8 mouse cellular contexts compared by ENCODE assay signal in genomic region chr1:80757977-80758797, GRCm38 (mm10). TPM values are rescaled to one million over a fixed set of nuclear protein-coding genes. Genes with fewer than 3 reads are reported as not detected.
DNase-seq lines count a peak whose midpoint lies in the region; ATAC-seq and TF ChIP-seq lines count a peak whose summit lies in the region.

Dock10 (minus strand) TSS chr1:80758527.

- TF ChIP-seq RAD21 in CH12.LX (IDR thresholded peaks at IDR 0.05; ENCODE audit: low read depth, low read length) = no peak

- TF ChIP-seq EP300 in CH12.LX (IDR thresholded peaks at IDR 0.05; ENCODE audit: low read length) = no peak

- no peak for TF ChIP-seq CTCF in CH12.LX (conservative IDR thresholded peaks at IDR 0.05 in 1 of 2, IDR thresholded peaks at IDR 0.05 in 1 of 2; ENCODE audit: low read depth in 2 of 2, low read length in 2 of 2)

- ATAC-seq in forebrain, embryonic 12.5 days (ENCODE audit: low FRiP score) = peak; percentile 81

- peaks cover 38% of the 10 kb centered on the region for H3K79me2 ChIP-seq in CH12.LX (replicated peaks; ENCODE audit: control insufficient read depth, extremely low read depth, insufficient read depth, poor library complexity, severe bottlenecking)

- peak within 1 kb of the TSS; percentile 72 to 91 (median 84) for H3K4me3 ChIP-seq in CH12.LX (replicated peaks in 1 of 3; ENCODE audit: low read depth in 2 of 3, low read length in 2 of 3, poor library complexity in 1 of 3)
- H3K4me3 ChIP-seq in forebrain, embryonic 12.5 days (replicated peaks) = peak within 1 kb of the TSS; percentile 71

- peak within 1 kb of the TSS; percentile 79 for H3K9ac ChIP-seq in CH12.LX (ENCODE audit: insufficient read depth, low read depth)
- peak within 1 kb of the TSS; percentile 63 for H3K9ac ChIP-seq in forebrain, embryonic 12.5 days

- under 1% methylated on average over 82 of the region's 82 CpGs for WGBS in forebrain, embryonic 12.5 days

- dilution Hi-C loops in CH12.LX (cut with MboI; ENCODE audit: extremely low pct_ligation_motif_present, extremely low pct_unique_long_range_greater_than_20kb, low sequenced_read_pairs) = no loop called here

- DNase-seq in CH12.LX (ENCODE audit: extremely low read depth) = peak; percentile 44
- peak in 1 of 2 experiments; percentile 5 for DNase-seq in adrenal gland, postnatal 4 days (ENCODE audit: low spot score in 2 of 2)
- peak; percentile 50 for DNase-seq in heart, postnatal 4 days
- DNase-seq in layer of hippocampus, postnatal 25 days (ENCODE audit: extremely low spot score in 1 of 2, low spot score in 1 of 2) = peak; percentile 45 to 49
- peak; percentile 43 for DNase-seq in lung, postnatal 14 days
- peak; percentile 63 for DNase-seq in retina, embryonic 14.5 days (ENCODE audit: low spot score)
- DNase-seq in urinary bladder, postnatal 25 days (ENCODE audit: low spot score) = peak; percentile 9

- H3K27me3 ChIP-seq in CH12.LX (replicated peaks) = no peaks in the 10 kb centered on the region
- H3K27me3 ChIP-seq in forebrain, embryonic 12.5 days = peaks cover 40% of the 10 kb centered on the region

- TF ChIP-seq POLR2A in CH12.LX (IDR thresholded peaks at IDR 0.05; ENCODE audit: low read depth, low read length) = peak; percentile 57; the same call in 1 of the 2 replicates

- peaks cover 4% of the 10 kb centered on the region for H3K9me3 ChIP-seq in CH12.LX (replicated peaks; ENCODE audit: low read length)
- H3K9me3 ChIP-seq in forebrain, embryonic 12.5 days = no peaks in the 10 kb centered on the region

- peak within 1 kb of the TSS; percentile 67 for H3K27ac ChIP-seq in CH12.LX (ENCODE audit: insufficient read depth, low read depth)
- no peak within 1 kb of the TSS for H3K27ac ChIP-seq in forebrain, embryonic 12.5 days

- H3K36me3 ChIP-seq in CH12.LX (replicated peaks in 1 of 2; ENCODE audit: control insufficient read depth in 1 of 2, insufficient read depth in 1 of 2, low read length in 1 of 2) = peaks cover under 1 to 17% of the 10 kb centered on the region in 2 experiments
- no peaks in the 10 kb centered on the region for H3K36me3 ChIP-seq in forebrain, embryonic 12.5 days (replicated peaks)

- in situ Hi-C loops in CH12.LX (cut with MboI; ENCODE audit: low pct_ligation_motif_present, low pct_unique_long_range_greater_than_20kb, low sequenced_read_pairs) = no loop called here

- H3K4me1 ChIP-seq in CH12.LX (ENCODE audit: control insufficient read depth in 1 of 2, insufficient read depth in 2 of 2) = peaks cover 9 to 64% of the 10 kb centered on the region in 2 experiments
- H3K4me1 ChIP-seq in forebrain, embryonic 12.5 days = peaks cover 21% of the 10 kb centered on the region

- peak within 1 kb of the TSS; percentile 99 for H3K4me2 ChIP-seq in CH12.LX (ENCODE audit: insufficient read depth, low read depth, poor library complexity, severe bottlenecking)
- peak within 1 kb of the TSS; percentile 96 for H3K4me2 ChIP-seq in forebrain, embryonic 12.5 days

TF ChIP-seq in CH12.LX, 34 proteins besides CTCF, POLR2A, EP300 and RAD21:
- TF ChIP-seq RCOR1 (conservative IDR thresholded peaks at IDR 0.05; ENCODE audit: low read depth, low read length) = no peak
- no peak for TF ChIP-seq HCFC1 (IDR thresholded peaks at IDR 0.05; ENCODE audit: low read depth, low read length)
- TF ChIP-seq ELF1 (IDR thresholded peaks at IDR 0.05; ENCODE audit: low read depth, low read length) = peak; percentile 60
- no peak for TF ChIP-seq NRF1 (IDR thresholded peaks at IDR 0.05; ENCODE audit: low read depth, low read length)
- TF ChIP-seq BHLHE40 (IDR thresholded peaks at IDR 0.05; ENCODE audit: low read depth, low read length) = 0 out of 2 replicates have a peak, but pooled peaks have one; percentile 7
- TF ChIP-seq MAZ (IDR thresholded peaks at IDR 0.05; ENCODE audit: low read depth, low read length) = 0 out of 2 replicates have a peak, but pooled peaks have one; percentile 21
- no peak for TF ChIP-seq ZNF384 (IDR thresholded peaks at IDR 0.05; ENCODE audit: low read depth, low read length)
- no peak for TF ChIP-seq CHD2 (IDR thresholded peaks at IDR 0.05; ENCODE audit: low read length)
- peak; percentile 53; the same call in 1 of the 2 replicates for TF ChIP-seq MXI1 (IDR thresholded peaks at IDR 0.05; ENCODE audit: low read depth, low read length)
- no peak for TF ChIP-seq GABPA (IDR thresholded peaks at IDR 0.05; ENCODE audit: insufficient replicate concordance, low read depth, low read length)
- no peak for TF ChIP-seq ZC3H11A (IDR thresholded peaks at IDR 0.05; ENCODE audit: low read depth, low read length)
- TF ChIP-seq SIN3A (IDR thresholded peaks at IDR 0.05; ENCODE audit: low read length) = 0 out of 2 replicates have a peak, but pooled peaks have one; percentile 29
- no peak for TF ChIP-seq TBP (conservative IDR thresholded peaks at IDR 0.05; ENCODE audit: low read depth, low read length)
- no peak for TF ChIP-seq KAT2A (IDR thresholded peaks at IDR 0.05; ENCODE audit: insufficient replicate concordance, low read length)
- TF ChIP-seq MAX (IDR thresholded peaks at IDR 0.05; ENCODE audit: low read length) = no peak
- TF ChIP-seq PAX5 (IDR thresholded peaks at IDR 0.05; ENCODE audit: low read length) = no peak
- TF ChIP-seq USF1 (IDR thresholded peaks at IDR 0.05; ENCODE audit: low read depth, low read length) = no peak
- TF ChIP-seq MAFK (IDR thresholded peaks at IDR 0.05; ENCODE audit: insufficient replicate concordance, low read length) = no peak
- peak; percentile 52; the same call in 1 of the 2 replicates for TF ChIP-seq TCF12 (IDR thresholded peaks at IDR 0.05; ENCODE audit: low read depth, low read length)
- 0 out of 2 replicates have a peak, but pooled peaks have one; percentile 55 for TF ChIP-seq CHD1 (IDR thresholded peaks at IDR 0.05; ENCODE audit: low read depth, low read length)
- TF ChIP-seq POLR2AphosphoS2 (IDR thresholded peaks at IDR 0.05; ENCODE audit: low read depth, low read length) = no peak
- peak; percentile 47 for TF ChIP-seq NELFE (IDR thresholded peaks at IDR 0.05; ENCODE audit: low read depth, low read length)
- peak; percentile 91 for TF ChIP-seq UBTF (IDR thresholded peaks at IDR 0.05; ENCODE audit: low read depth, low read length)
TF ChIP-seq in CH12.LX: peak in this region for 9.

RNA-seq across cellular contexts. Expression of gene Dock10, which starts in this region (rescaled TPM):
- 41.4 and 44.7 TPM in 2 replicates for total RNA-seq in CH12.LX (2012; rRNA removed)
- total RNA-seq in CH12.LX (2014; rRNA removed) = 62.2 and 74.4 TPM in 2 replicates
- polyA plus RNA-seq in CH12.LX (2012; ENCODE audit: insufficient read length, low read depth) = 66.2 and 77.2 TPM in 2 replicates
- 10 to 100 TPM; 31.1 to 33.7 TPM for total RNA-seq in adrenal gland, postnatal 4 days (2021)
- 2.3 and 2.8 TPM in 2 replicates for polyA plus RNA-seq in forebrain, embryonic 12.5 days (2016; fragmentation: Nextera tagmentation; extraction: Ambion mirVana)
- total RNA-seq in heart, postnatal 4 days (2021) = 1 to 10 TPM; 6.7 to 7.0 TPM
- total RNA-seq in layer of hippocampus, postnatal 25 days (2021) = 10 to 100 TPM; 73.5 to 92.5 TPM

Comparison
In these comparisons a context has a peak if more than half of its experiments do, and no peak if none do; other contexts are left out.
1. RNA of gene Dock10 (total RNA-seq): 73.5 to 92.5 TPM in layer of hippocampus, postnatal 25 days, 41.4 to 74.4 TPM in CH12.LX and 31.1 to 33.7 TPM in adrenal gland, postnatal 4 days; 6.7 to 7.0 TPM in heart, postnatal 4 days; every median in the first group is over 4 times any median in the second.
2. RNA of gene Dock10 (polyA plus RNA-seq): 66.2 to 77.2 TPM in CH12.LX; 2.3 to 2.8 TPM in forebrain, embryonic 12.5 days; every median in the first group is over 10 times any median in the second.